Mouse (Mus musculus) hindbrain, embryonic 14.5 days (tissue): ENCODE data around the gene Aif1. TPM values are rescaled to one million over a fixed set of nuclear protein-coding genes. Genes with fewer than 3 reads are reported as not detected.

ENCODE experiments used
- ATAC-seq: fragments of 200-750 bp; cut with Nextera tagmentation; 2 replicates; pipeline ENCODE4 v1.8.0; 2017; ENCODE audit warnings: moderate number of reproducible peaks, mild to moderate bottlenecking, moderate TSS enrichment, moderate library complexity; ENCODE audit not compliant: low FRiP score
- DNase-seq: peaks from one replicate; pipeline ENCODE4 v3.0.0-alpha.2; 2015; ENCODE audit warnings: low spot score
- H3K27ac ChIP-seq: fragments of 300-500 bp; sonication (generic); 2 replicates; pipeline ENCODE4 v1.5.1; 2014; ENCODE audit warnings: mild to moderate bottlenecking, moderate library complexity
- H3K27me3 ChIP-seq: fragments of 300-500 bp; sonication (generic); 2 replicates; pipeline ENCODE4 v1.6.1; 2014; ENCODE audit warnings: mild to moderate bottlenecking, low read length, mixed read lengths; ENCODE audit not compliant: control insufficient read depth, insufficient read depth
- H3K36me3 ChIP-seq: fragments of 300-500 bp; sonication (generic); replicated peaks from 2 replicates; pipeline ENCODE4 v1.6.1; 2014; ENCODE audit not compliant: control insufficient read depth, insufficient read depth
- H3K4me1 ChIP-seq: fragments of 300-500 bp; sonication (generic); replicated peaks from 2 replicates; pipeline ENCODE4 v1.6.1; 2014; ENCODE audit warnings: antibody characterized with exemption, low read length, mixed read lengths; ENCODE audit not compliant: control insufficient read depth, insufficient read depth
- H3K4me2 ChIP-seq: fragments of 300-500 bp; sonication (generic); replicated peaks from 2 replicates; pipeline ENCODE4 v1.6.1; 2014; ENCODE audit warnings: mild to moderate bottlenecking, moderate library complexity
- H3K4me3 ChIP-seq: fragments of 300-500 bp; sonication (generic); replicated peaks from 2 replicates; pipeline ENCODE4 v1.5.1; 2014; ENCODE audit warnings: mild to moderate bottlenecking, low read length
- H3K9ac ChIP-seq: fragments of 300-500 bp; sonication (generic); 2 replicates; pipeline ENCODE4 v1.6.1; 2014
- H3K9me3 ChIP-seq: fragments of 300-500 bp; sonication (generic); 2 replicates; pipeline ENCODE4 v1.6.1; 2016; ENCODE audit warnings: low read length; ENCODE audit not compliant: control insufficient read depth
- WGBS: fragments of 180-500 bp; shearing (Covaris S2); extraction: QIAGEN DNeasy Blood & Tissue Kit; methylation state at CpG from one replicate; pipeline ENCODE4 v1.1.7; 2014; 5-methylcytosine and 5-hydroxymethylcytosine counted together
- polyA plus RNA-seq: library from polyadenylated mRNA; unstranded; fragments of >200 nt; fragmentation: Nextera tagmentation; extraction: Ambion mirVana; gene quantifications from 2 replicates; pipeline ENCODE4 v1.2.1, GENCODE M21; 2014

The Aif1 gene
- polyA plus RNA-seq, 1 experiment from 2014 or later, result 8.7 TPM

- Histone ChIP-seq H3K9ac (no peak overlapping the region), H3K4me1 (peaks cover 9% of the 10 kb centered on the region; the same call in 1 of the 2 replicates), H3K9me3 (no peaks in the 10 kb centered on the region), H3K27me3 (peaks cover 27% of the 10 kb centered on the region), H3K4me3 (no peak overlapping the region), H3K4me2 (no peak overlapping the region), H3K27ac (no peak overlapping the region), H3K36me3 (no peaks in the 10 kb centered on the region)
- DNase-seq (no peak), ATAC-seq (no peak)
- WGBS, result 40% methylated on average over 4 of the region's 6 CpGs
These were observed 21.3 kb upstream of the Aif1 start for GRCm38 (mm10) chr17:35197126-35197525.

- Histone ChIP-seq H3K27me3 (peaks cover 27% of the 10 kb centered on the region), H3K4me2 (peak overlapping the region; percentile 63), H3K36me3 (no peaks in the 10 kb centered on the region), H3K9me3 (no peaks in the 10 kb centered on the region), H3K9ac (0 out of 2 replicates have a peak overlapping the region, but pooled peaks have one; percentile 36), H3K27ac (no peak overlapping the region), H3K4me1 (peaks cover 9% of the 10 kb centered on the region; the same call in 1 of the 2 replicates), H3K4me3 (peak overlapping the region; percentile 33)
- DNase-seq, result no peak
- 36% methylated on average over 9 of the region's 9 CpGs for WGBS
- ATAC-seq, result no peak
These were observed 20.4 kb upstream of the Aif1 start for GRCm38 (mm10) chr17:35196321-35196641.

- H3K27ac ChIP-seq, result no peak overlapping the region
- H3K4me2 ChIP-seq, result peak overlapping the region; percentile 63
- H3K36me3 ChIP-seq, result no peaks in the 10 kb centered on the region
- ATAC-seq (peak; percentile 68; the same call in 1 of the 2 replicates), DNase-seq (peak; percentile 72)
- peaks cover 27% of the 10 kb centered on the region for H3K27me3 ChIP-seq
- peaks cover 9% of the 10 kb centered on the region; the same call in 1 of the 2 replicates for H3K4me1 ChIP-seq
- peak overlapping the region; percentile 33 for H3K4me3 ChIP-seq
- WGBS, result 3% methylated on average over 66 of the region's 66 CpGs
- no peaks in the 10 kb centered on the region for H3K9me3 ChIP-seq
- peak overlapping the region; percentile 36; the same call in 1 of the 2 replicates for H3K9ac ChIP-seq
These were observed 19.9 kb upstream of the Aif1 start for GRCm38 (mm10) chr17:35195631-35196320.

GRCm38 (mm10) chr17:35194844-35195630, 19.2 kb upstream of the Aif1 start:
- WGBS, result 45% methylated on average over 19 of the region's 19 CpGs
- H3K4me3 ChIP-seq, result peak overlapping the region; percentile 33; the same call in 1 of the 2 replicates
- H3K4me1 ChIP-seq, result peaks cover 9% of the 10 kb centered on the region; the same call in 1 of the 2 replicates
- peak; percentile 48; the same call in 1 of the 2 replicates for ATAC-seq
- peak overlapping the region; percentile 63 for H3K4me2 ChIP-seq
- H3K9ac ChIP-seq, result peak overlapping the region; percentile 36; the same call in 1 of the 2 replicates
- no peak overlapping the region for H3K27ac ChIP-seq
- no peaks in the 10 kb centered on the region for H3K9me3 ChIP-seq
- peaks cover 27% of the 10 kb centered on the region for H3K27me3 ChIP-seq
- no peaks in the 10 kb centered on the region for H3K36me3 ChIP-seq
- DNase-seq, result no peak

- peak within 1 kb of the TSS; percentile 63; the same call in 1 of the 2 replicates for H3K4me2 ChIP-seq
- peaks cover 27% of the 10 kb centered on the region for H3K27me3 ChIP-seq
- H3K36me3 ChIP-seq, result no peaks in the 10 kb centered on the region
- DNase-seq (no peak), ATAC-seq (no peak)
- 0 out of 2 replicates have a peak within 1 kb of the TSS, but pooled peaks have one; percentile 33 for H3K4me3 ChIP-seq
- no peak within 1 kb of the TSS for H3K9ac ChIP-seq
- no peaks in the 10 kb centered on the region for H3K9me3 ChIP-seq
- H3K4me1 ChIP-seq, result peaks cover 9% of the 10 kb centered on the region; the same call in 1 of the 2 replicates
- H3K27ac ChIP-seq, result no peak within 1 kb of the TSS
- 71% methylated on average over 27 of the region's 28 CpGs for WGBS
These were observed 18.3 kb upstream of the Aif1 start, which contains the start of gene Ltb for GRCm38 (mm10) chr17:35193881-35194843. Gene Ltb (plus strand): TSS chr17:35194439.

- DNase-seq, result no peak
- no peaks in the 10 kb centered on the region for H3K9me3 ChIP-seq
- 87% methylated on average over 5 of the region's 5 CpGs for WGBS
- H3K36me3 ChIP-seq, result no peaks in the 10 kb centered on the region
- H3K9ac ChIP-seq, result no peak overlapping the region
- H3K27me3 ChIP-seq, result peaks cover 27% of the 10 kb centered on the region
- no peak overlapping the region for H3K4me2 ChIP-seq
- H3K4me1 ChIP-seq, result peaks cover 9% of the 10 kb centered on the region; the same call in 1 of the 2 replicates
- H3K27ac ChIP-seq, result no peak overlapping the region
- no peak overlapping the region for H3K4me3 ChIP-seq
- ATAC-seq, result no peak
These were observed 17.1 kb upstream of the Aif1 start for GRCm38 (mm10) chr17:35192924-35193323.

GRCm38 (mm10) chr17:35191723-35192122, 15.9 kb upstream of the Aif1 start:
- Histone ChIP-seq H3K36me3 (no peaks in the 10 kb centered on the region), H3K4me2 (no peak overlapping the region), H3K27ac (no peak overlapping the region), H3K9me3 (no peaks in the 10 kb centered on the region), H3K4me3 (no peak overlapping the region), H3K4me1 (peaks cover 10% of the 10 kb centered on the region; the same call in 1 of the 2 replicates), H3K27me3 (peaks cover 22% of the 10 kb centered on the region), H3K9ac (no peak overlapping the region)
- 61% methylated on average over 2 of the region's 2 CpGs for WGBS
- no peak for DNase-seq
- no peak for ATAC-seq

- Histone ChIP-seq H3K4me1 (peaks cover 11% of the 10 kb centered on the region; the same call in 1 of the 2 replicates), H3K4me3 (no peak overlapping the region), H3K9ac (no peak overlapping the region), H3K36me3 (no peaks in the 10 kb centered on the region), H3K27me3 (peaks cover 6% of the 10 kb centered on the region), H3K27ac (no peak overlapping the region), H3K4me2 (no peak overlapping the region), H3K9me3 (no peaks in the 10 kb centered on the region)
- ATAC-seq, result no peak
- 80% methylated on average over 4 of the region's 4 CpGs for WGBS
- no peak for DNase-seq
These were observed 14.2 kb upstream of the Aif1 start for GRCm38 (mm10) chr17:35190096-35190495.
